Mouse (Mus musculus) hindbrain, embryonic 13.5 days (tissue): ENCODE results near the gene Ankrd2. TPM values are rescaled to one million over a fixed set of nuclear protein-coding genes. Genes with fewer than 3 reads are reported as not detected.

Experiments used
- ATAC-seq: fragments of 200-750 bp; cut with Nextera tagmentation; 2 replicates; pipeline ENCODE4 v1.8.0; 2017; ENCODE audit warnings: moderate TSS enrichment; ENCODE audit not compliant: low FRiP score
- H3K27ac ChIP-seq: fragments of 300-500 bp; sonication (generic); 2 replicates; pipeline ENCODE4 v1.5.1; 2015; ENCODE audit warnings: inconsistent platforms, mild to moderate bottlenecking, moderate library complexity
- H3K27me3 ChIP-seq: fragments of 300-500 bp; sonication (generic); 2 replicates; pipeline ENCODE4 v1.6.1; 2015; ENCODE audit warnings: mild to moderate bottlenecking, inconsistent platforms
- H3K36me3 ChIP-seq: fragments of 300-500 bp; sonication (generic); 2 replicates; pipeline ENCODE4 v1.6.1; 2015; ENCODE audit warnings: mild to moderate bottlenecking, inconsistent platforms
- H3K4me1 ChIP-seq: fragments of 300-500 bp; sonication (generic); replicated peaks from 2 replicates; pipeline ENCODE4 v1.6.1; 2015; ENCODE audit warnings: inconsistent platforms
- H3K4me2 ChIP-seq: fragments of 300-500 bp; sonication (generic); 2 replicates; pipeline ENCODE4 v1.6.1; 2015; ENCODE audit warnings: inconsistent platforms, mild to moderate bottlenecking, moderate library complexity
- H3K4me3 ChIP-seq: fragments of 300-500 bp; sonication (generic); 2 replicates; pipeline ENCODE4 v1.5.1; 2015; ENCODE audit warnings: mild to moderate bottlenecking, inconsistent platforms
- H3K9ac ChIP-seq: fragments of 300-500 bp; sonication (generic); 2 replicates; pipeline ENCODE4 v1.6.1; 2015; ENCODE audit warnings: mild to moderate bottlenecking, inconsistent platforms
- H3K9me3 ChIP-seq: fragments of 300-500 bp; sonication (generic); 2 replicates; pipeline ENCODE4 v1.6.1; 2016; ENCODE audit warnings: inconsistent platforms
- WGBS: fragments of 180-500 bp; shearing (Covaris S2); methylation state at CpG from one replicate; pipeline ENCODE4 v1.1.7; 2015; 5-methylcytosine and 5-hydroxymethylcytosine counted together
- polyA plus RNA-seq: library from polyadenylated mRNA; unstranded; fragments of >200 nt; fragmentation: Nextera tagmentation; extraction: Ambion mirVana; gene quantifications from 2 replicates; pipeline ENCODE4 v1.2.1, GENCODE M21; 2015

The Ankrd2 gene
- polyA plus RNA-seq, 1 experiment from 2014 or later: 0.35 TPM

GRCm38 (mm10) chr19:42043988-42044387 is 8.2 kb downstream of the Ankrd2 start:
- H3K27ac ChIP-seq: no peak overlapping the region
- H3K9ac ChIP-seq: no peak overlapping the region
- no peaks in the 10 kb centered on the region for H3K9me3 ChIP-seq
- no peaks in the 10 kb centered on the region for H3K36me3 ChIP-seq
- 0 out of 2 replicates have a peak, but pooled peaks cover 3% of the 10 kb centered on the region for H3K4me1 ChIP-seq
- no peaks in the 10 kb centered on the region for H3K27me3 ChIP-seq
- H3K4me2 ChIP-seq: no peak overlapping the region
- no peak overlapping the region for H3K4me3 ChIP-seq
- WGBS: 96% methylated on average over 6 of the region's 6 CpGs
- no peak for ATAC-seq

- no peak within 1 kb of the TSS for H3K9ac ChIP-seq
- WGBS: 22% methylated on average over 23 of the region's 23 CpGs
Observed at GRCm38 (mm10) chr19:42045269-42046102, 9.7 kb downstream of the Ankrd2 start, which contains the start of gene Hoga1. Hoga1 (plus strand) TSS chr19:42045610.

GRCm38 (mm10) chr19:42050251-42050650 is 14.5 kb downstream of the Ankrd2 start:
- no peak overlapping the region for H3K4me2 ChIP-seq
- no peak overlapping the region for H3K27ac ChIP-seq
- no peaks in the 10 kb centered on the region for H3K36me3 ChIP-seq
- no peak overlapping the region for H3K9ac ChIP-seq
- no peaks in the 10 kb centered on the region for H3K27me3 ChIP-seq
- no peak for ATAC-seq
- no peaks in the 10 kb centered on the region for H3K9me3 ChIP-seq
- H3K4me3 ChIP-seq: no peak overlapping the region
- H3K4me1 ChIP-seq: 0 out of 2 replicates have a peak, but pooled peaks cover 3% of the 10 kb centered on the region
- WGBS: 93% methylated on average over 1 of the region's 1 CpGs

More at GRCm38 (mm10) chr19:42045269-42046102, 9.7 kb downstream of the Ankrd2 start, which contains the start of gene Hoga1:
- no peaks in the 10 kb centered on the region for H3K27me3 ChIP-seq
- no peaks in the 10 kb centered on the region for H3K9me3 ChIP-seq
- H3K4me2 ChIP-seq: peak within 1 kb of the TSS; percentile 48
- peak; percentile 77 for ATAC-seq
- no peak within 1 kb of the TSS for H3K27ac ChIP-seq
- 0 out of 2 replicates have a peak, but pooled peaks cover 3% of the 10 kb centered on the region for H3K4me1 ChIP-seq
- H3K4me3 ChIP-seq: peak within 1 kb of the TSS; percentile 25
- no peaks in the 10 kb centered on the region for H3K36me3 ChIP-seq

- 83% methylated on average over 3 of the region's 3 CpGs for WGBS
- no peak overlapping the region for H3K4me2 ChIP-seq
- no peak for ATAC-seq
- no peaks in the 10 kb centered on the region for H3K4me1 ChIP-seq
- H3K27me3 ChIP-seq: no peaks in the 10 kb centered on the region
- no peak overlapping the region for H3K27ac ChIP-seq
- H3K4me3 ChIP-seq: no peak overlapping the region
- no peaks in the 10 kb centered on the region for H3K9me3 ChIP-seq
- H3K9ac ChIP-seq: no peak overlapping the region
- no peaks in the 10 kb centered on the region for H3K36me3 ChIP-seq
Observed at GRCm38 (mm10) chr19:42051351-42051750, 15.6 kb downstream of the Ankrd2 start.

- 71% methylated on average over 4 of the region's 4 CpGs for WGBS
- no peak within 1 kb of the TSS for H3K4me2 ChIP-seq
- no peaks in the 10 kb centered on the region for H3K27me3 ChIP-seq
- no peaks in the 10 kb centered on the region for H3K9me3 ChIP-seq
- no peaks in the 10 kb centered on the region for H3K4me1 ChIP-seq
- no peak within 1 kb of the TSS for H3K9ac ChIP-seq
- ATAC-seq: no peak
- H3K36me3 ChIP-seq: no peaks in the 10 kb centered on the region
- H3K27ac ChIP-seq: no peak within 1 kb of the TSS
- no peak within 1 kb of the TSS for H3K4me3 ChIP-seq
Observed at GRCm38 (mm10) chr19:42051948-42052347, 16.1 kb downstream of the Ankrd2 start, which contains the start of gene 4933411K16Rik. 4933411K16Rik (plus strand) TSS chr19:42052248.

- no peak for ATAC-seq
Observed at GRCm38 (mm10) chr19:42054255-42054654, 18.5 kb downstream of the Ankrd2 start.

GRCm38 (mm10) chr19:42055881-42056280 is 20.1 kb downstream of the Ankrd2 start:
- no peak overlapping the region for H3K4me3 ChIP-seq
- no peaks in the 10 kb centered on the region for H3K27me3 ChIP-seq
- no peaks in the 10 kb centered on the region for H3K9me3 ChIP-seq
- ATAC-seq: no peak
- 87% methylated on average over 2 of the region's 2 CpGs for WGBS
- H3K9ac ChIP-seq: no peak overlapping the region
- no peaks in the 10 kb centered on the region for H3K4me1 ChIP-seq
- no peaks in the 10 kb centered on the region for H3K36me3 ChIP-seq
- no peak overlapping the region for H3K4me2 ChIP-seq
- H3K27ac ChIP-seq: no peak overlapping the region

More at GRCm38 (mm10) chr19:42054255-42054654, 18.5 kb downstream of the Ankrd2 start:
- Histone ChIP-seq H3K27me3 (no peaks in the 10 kb centered on the region), H3K9me3 (no peaks in the 10 kb centered on the region), H3K4me3 (no peak overlapping the region), H3K4me2 (no peak overlapping the region), H3K36me3 (no peaks in the 10 kb centered on the region), H3K9ac (no peak overlapping the region), H3K27ac (no peak overlapping the region), H3K4me1 (no peaks in the 10 kb centered on the region)
- WGBS: 84% methylated on average over 6 of the region's 6 CpGs

GRCm38 (mm10) chr19:42056719-42057409 is 21.1 kb downstream of the Ankrd2 start:
- WGBS: 80% methylated on average over 6 of the region's 6 CpGs
- no peak for ATAC-seq

GRCm38 (mm10) chr19:42058426-42058825 is 22.6 kb downstream of the Ankrd2 start:
- 67% methylated on average over 7 of the region's 7 CpGs for WGBS
- Histone ChIP-seq H3K4me2 (no peak overlapping the region), H3K4me1 (no peaks in the 10 kb centered on the region), H3K9ac (no peak overlapping the region), H3K36me3 (no peaks in the 10 kb centered on the region), H3K9me3 (no peaks in the 10 kb centered on the region), H3K27ac (no peak overlapping the region), H3K4me3 (no peak overlapping the region), H3K27me3 (no peaks in the 10 kb centered on the region)
- no peak for ATAC-seq

More at GRCm38 (mm10) chr19:42056719-42057409, 21.1 kb downstream of the Ankrd2 start:
- H3K4me2 ChIP-seq: no peak overlapping the region
- H3K4me3 ChIP-seq: no peak overlapping the region
- H3K9ac ChIP-seq: 0 out of 2 replicates have a peak overlapping the region, but pooled peaks have one; percentile 15
- H3K9me3 ChIP-seq: no peaks in the 10 kb centered on the region
- H3K27me3 ChIP-seq: no peaks in the 10 kb centered on the region
- no peak overlapping the region for H3K27ac ChIP-seq
- H3K4me1 ChIP-seq: no peaks in the 10 kb centered on the region
- H3K36me3 ChIP-seq: no peaks in the 10 kb centered on the region

GRCm38 (mm10) chr19:42061443-42061842 is 25.6 kb downstream of the Ankrd2 start:
- H3K4me1 ChIP-seq: no peaks in the 10 kb centered on the region
- no peak overlapping the region for H3K4me3 ChIP-seq
- no peaks in the 10 kb centered on the region for H3K9me3 ChIP-seq
- no peak for ATAC-seq
- no peaks in the 10 kb centered on the region for H3K27me3 ChIP-seq
- 93% methylated on average over 7 of the region's 7 CpGs for WGBS
- no peaks in the 10 kb centered on the region for H3K36me3 ChIP-seq
- no peak overlapping the region for H3K4me2 ChIP-seq
- no peak overlapping the region for H3K9ac ChIP-seq
- no peak overlapping the region for H3K27ac ChIP-seq

GRCm38 (mm10) chr19:42068441-42069240 is 32.8 kb downstream of the Ankrd2 start:
- Histone ChIP-seq H3K4me3 (no peak overlapping the region), H3K9me3 (no peaks in the 10 kb centered on the region), H3K9ac (no peak overlapping the region), H3K27ac (no peak overlapping the region), H3K4me1 (no peaks in the 10 kb centered on the region), H3K27me3 (no peaks in the 10 kb centered on the region), H3K36me3 (peaks cover 8% of the 10 kb centered on the region), H3K4me2 (no peak overlapping the region)
- WGBS: 84% methylated on average over 11 of the region's 11 CpGs
- no peak for ATAC-seq

- no peak for ATAC-seq
- H3K4me2 ChIP-seq: no peak overlapping the region
- peaks cover 13% of the 10 kb centered on the region for H3K36me3 ChIP-seq
- H3K4me1 ChIP-seq: no peaks in the 10 kb centered on the region
- H3K27me3 ChIP-seq: no peaks in the 10 kb centered on the region
- no peaks in the 10 kb centered on the region for H3K9me3 ChIP-seq
- H3K9ac ChIP-seq: no peak overlapping the region
- H3K4me3 ChIP-seq: no peak overlapping the region
- H3K27ac ChIP-seq: no peak overlapping the region
- WGBS: 65% methylated on average over 6 of the region's 6 CpGs
Observed at GRCm38 (mm10) chr19:42069241-42069525, 33.4 kb downstream of the Ankrd2 start.
